Mouse (Mus musculus): ENCODE results near the gene Ltv1. TPM values are rescaled to one million over a fixed set of nuclear protein-coding genes. Genes with fewer than 3 reads are reported as not detected.

Gene Ltv1
- 56.9 and 63.2 TPM in 2 replicates for polyA plus RNA-seq (2015; fragmentation: Nextera tagmentation; extraction: Ambion mirVana)

DNA sequence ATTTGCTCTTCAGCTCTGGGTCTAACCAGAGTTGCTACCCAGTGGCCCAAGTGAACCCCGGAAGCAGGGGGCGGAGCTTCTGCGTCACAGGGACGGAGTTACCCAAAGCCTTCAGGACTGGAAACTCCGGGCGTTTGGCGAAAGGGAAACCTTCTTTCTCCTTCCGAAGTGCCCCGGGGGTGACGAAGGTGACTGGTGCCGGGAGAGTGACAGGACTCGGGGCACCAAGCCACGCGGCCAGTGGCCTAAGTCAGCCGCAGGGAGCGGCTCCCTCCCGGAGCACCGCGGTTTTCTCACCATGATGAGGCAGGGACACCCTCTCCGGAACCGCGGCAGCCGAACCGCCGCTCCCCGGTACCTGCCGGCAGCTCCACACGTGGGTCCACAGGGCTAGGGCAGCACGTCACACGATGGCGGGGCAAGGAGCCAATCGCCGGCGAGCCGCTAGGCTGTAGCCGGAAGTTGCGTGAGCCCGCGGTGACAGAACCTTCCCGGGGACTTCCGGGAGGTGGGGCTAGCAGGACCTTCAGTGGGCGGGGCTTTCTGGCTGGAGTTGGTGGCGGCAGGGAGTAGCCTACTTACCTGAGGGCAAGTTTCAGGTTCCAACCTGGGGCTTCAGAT, at the start of gene Ltv1:
Gene Ltv1, minus strand, starts transcription at position 438 of the 621 bp plus-strand sequence.
- Histone ChIP-seq H3K9ac (replicated peaks; ENCODE audit: low read length) (peak within 1 kb of the TSS; percentile 76), H3K4me1 (ENCODE audit: insufficient read depth, low read length) (peaks cover 6% of the 10 kb centered on the region; the same call in 1 of the 2 replicates), H3K9me3 (ENCODE audit: low read length) (no peaks in the 10 kb centered on the region), H3K27ac (ENCODE audit: low read length) (peak within 1 kb of the TSS; percentile 69), H3K36me3 (ENCODE audit: insufficient read depth, low read length) (peaks cover 15% of the 10 kb centered on the region), H3K27me3 (ENCODE audit: insufficient read depth, low read length) (no peaks in the 10 kb centered on the region), H3K4me3 (ENCODE audit: low read length) (peak within 1 kb of the TSS; percentile 74), H3K4me2 (replicated peaks; ENCODE audit: low read depth, low read length) (peak within 1 kb of the TSS; percentile 68)
- under 1% methylated on average over 42 of the region's 43 CpGs for WGBS
- ATAC-seq (ENCODE audit: low FRiP score, low TSS enrichment) = peak; percentile 99

DNA sequence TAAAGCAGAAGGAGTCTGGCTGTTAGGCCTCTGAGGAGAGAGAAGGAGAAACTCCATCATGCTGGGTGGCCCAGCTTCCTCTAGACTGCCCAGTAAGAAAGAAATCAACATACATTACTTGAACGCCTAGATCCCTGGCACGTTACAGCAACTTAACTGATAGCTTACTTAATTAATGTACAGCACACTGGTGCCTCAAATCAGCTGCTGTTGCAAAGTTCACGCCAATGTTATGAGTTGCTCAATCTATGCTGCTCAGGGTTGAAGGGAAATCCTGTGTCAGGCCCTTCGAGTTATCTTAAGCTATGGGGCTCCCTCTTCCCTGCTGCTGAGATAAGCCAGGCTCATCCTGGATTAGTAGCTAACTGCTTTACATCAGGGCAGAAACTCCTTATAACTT, 47.5 kb upstream of the Ltv1 start:
- Histone ChIP-seq H3K36me3 (ENCODE audit: insufficient read depth, low read length) (peaks cover 28% of the 10 kb centered on the region), H3K4me3 (ENCODE audit: low read length) (no peak overlapping the region), H3K4me2 (replicated peaks; ENCODE audit: low read depth, low read length) (no peak overlapping the region), H3K27ac (ENCODE audit: low read length) (no peak overlapping the region), H3K4me1 (ENCODE audit: insufficient read depth, low read length) (peaks cover 2% of the 10 kb centered on the region; the same call in 1 of the 2 replicates), H3K27me3 (ENCODE audit: insufficient read depth, low read length) (no peaks in the 10 kb centered on the region), H3K9ac (replicated peaks; ENCODE audit: low read length) (no peak overlapping the region), H3K9me3 (ENCODE audit: low read length) (no peaks in the 10 kb centered on the region)
- no peak for ATAC-seq (ENCODE audit: low FRiP score, low TSS enrichment)
- WGBS = 63% methylated on average over 4 of the region's 4 CpGs

DNA sequence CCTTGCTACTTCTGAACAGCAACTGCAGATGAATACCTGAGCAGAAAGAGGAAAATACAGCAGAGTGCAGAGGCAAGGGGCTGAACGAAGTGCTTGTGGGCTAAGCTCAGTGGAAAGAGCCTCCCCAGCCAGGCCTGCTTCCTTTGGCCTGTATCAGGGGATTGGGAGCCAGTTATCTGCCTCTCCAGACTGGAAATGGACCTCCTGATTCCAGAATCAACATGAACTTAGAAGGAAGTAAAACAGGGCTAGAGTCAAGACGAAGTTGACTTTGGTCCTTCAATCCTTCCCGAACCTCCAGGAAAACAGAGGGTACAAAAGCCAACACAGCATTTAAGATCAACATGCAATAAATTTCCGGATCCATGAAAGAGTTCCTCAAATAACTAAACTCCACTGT, 45.2 kb upstream of the Ltv1 start:
- no peaks in the 10 kb centered on the region for H3K9me3 ChIP-seq (ENCODE audit: low read length)
- H3K4me1 ChIP-seq (ENCODE audit: insufficient read depth, low read length) = peaks cover 12% of the 10 kb centered on the region; the same call in 1 of the 2 replicates
- H3K36me3 ChIP-seq (ENCODE audit: insufficient read depth, low read length) = peaks cover 20% of the 10 kb centered on the region
- no peaks in the 10 kb centered on the region for H3K27me3 ChIP-seq (ENCODE audit: insufficient read depth, low read length)
- H3K4me2 ChIP-seq (replicated peaks; ENCODE audit: low read depth, low read length) = no peak overlapping the region
- no peak overlapping the region for H3K4me3 ChIP-seq (ENCODE audit: low read length)
- 83% methylated on average over 4 of the region's 4 CpGs for WGBS
- ATAC-seq (ENCODE audit: low FRiP score, low TSS enrichment) = no peak
- H3K27ac ChIP-seq (ENCODE audit: low read length) = no peak overlapping the region
- no peak overlapping the region for H3K9ac ChIP-seq (replicated peaks; ENCODE audit: low read length)

DNA sequence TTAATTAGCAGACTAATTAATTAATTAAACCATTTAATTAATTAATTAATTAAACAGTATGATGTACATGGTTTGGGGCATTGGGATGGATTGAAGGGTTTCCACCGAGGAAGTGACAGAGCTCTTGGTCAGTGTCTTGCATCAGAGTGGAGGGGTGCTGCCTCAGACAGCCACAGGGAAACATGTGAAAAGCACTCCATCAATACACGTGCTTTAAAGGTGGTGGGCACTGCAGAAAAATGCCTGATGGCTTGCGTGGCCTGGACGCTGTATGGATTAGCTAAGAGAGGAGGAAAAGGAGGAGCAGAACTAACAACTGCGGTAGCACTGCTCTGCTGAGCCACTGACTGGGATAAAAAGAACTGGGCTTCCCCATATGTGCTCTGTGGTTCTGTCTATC, 43.9 kb upstream of the Ltv1 start:
- Histone ChIP-seq H3K9ac (replicated peaks; ENCODE audit: low read length) (no peak overlapping the region), H3K4me2 (replicated peaks; ENCODE audit: low read depth, low read length) (no peak overlapping the region), H3K4me1 (ENCODE audit: insufficient read depth, low read length) (peaks cover 17% of the 10 kb centered on the region; the same call in 1 of the 2 replicates), H3K27ac (ENCODE audit: low read length) (no peak overlapping the region), H3K9me3 (ENCODE audit: low read length) (no peaks in the 10 kb centered on the region), H3K36me3 (ENCODE audit: insufficient read depth, low read length) (peaks cover 20% of the 10 kb centered on the region), H3K27me3 (ENCODE audit: insufficient read depth, low read length) (no peaks in the 10 kb centered on the region), H3K4me3 (ENCODE audit: low read length) (no peak overlapping the region)
- ATAC-seq (ENCODE audit: low FRiP score, low TSS enrichment) = no peak
- 92% methylated on average over 5 of the region's 5 CpGs for WGBS

DNA sequence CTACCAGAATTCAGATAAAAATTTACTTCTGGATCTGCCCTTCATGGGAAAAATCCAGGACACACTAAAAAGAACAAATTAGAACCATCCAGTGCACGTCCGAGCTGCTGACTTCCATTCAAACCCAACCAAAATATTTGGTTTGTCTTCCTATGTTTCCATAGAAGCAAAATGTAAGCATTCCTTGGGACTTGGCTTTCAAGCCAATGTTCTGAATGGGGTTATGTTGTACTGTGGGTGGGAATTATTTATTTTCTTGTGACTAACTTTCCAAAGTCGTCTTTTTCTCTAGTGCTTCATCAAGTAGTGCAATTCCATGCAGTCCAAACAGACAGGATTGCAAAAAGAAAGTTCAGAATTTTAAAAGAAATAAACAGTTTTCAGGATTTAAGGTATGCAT, 41.5 kb upstream of the Ltv1 start:
- Histone ChIP-seq H3K27ac (ENCODE audit: low read length) (no peak overlapping the region), H3K36me3 (ENCODE audit: insufficient read depth, low read length) (peaks cover 22% of the 10 kb centered on the region), H3K4me2 (replicated peaks; ENCODE audit: low read depth, low read length) (no peak overlapping the region), H3K9ac (replicated peaks; ENCODE audit: low read length) (no peak overlapping the region), H3K9me3 (ENCODE audit: low read length) (no peaks in the 10 kb centered on the region), H3K4me3 (ENCODE audit: low read length) (no peak overlapping the region), H3K27me3 (ENCODE audit: insufficient read depth, low read length) (no peaks in the 10 kb centered on the region), H3K4me1 (ENCODE audit: insufficient read depth, low read length) (peaks cover 15% of the 10 kb centered on the region; the same call in 1 of the 2 replicates)
- no peak for ATAC-seq (ENCODE audit: low FRiP score, low TSS enrichment)
- WGBS = 53% methylated on average over 3 of the region's 3 CpGs

DNA sequence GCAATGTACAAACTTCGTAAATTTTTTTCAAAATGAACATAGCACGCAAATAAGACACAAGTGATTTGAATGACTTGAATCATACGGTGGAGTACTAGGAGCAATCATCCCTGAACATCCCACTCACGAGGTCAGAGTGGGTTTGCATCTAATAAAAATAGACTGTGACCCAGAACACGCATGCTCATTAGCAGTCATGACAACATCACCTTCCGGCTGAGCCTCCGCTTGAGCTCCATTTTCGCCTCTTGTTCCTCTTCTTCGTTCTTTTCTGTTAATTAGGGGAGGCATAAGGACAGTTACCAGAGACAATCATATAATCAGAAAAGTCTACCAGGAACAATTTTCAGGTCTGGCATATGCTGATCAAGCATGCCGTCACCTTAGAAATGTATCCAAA, 41.0 kb upstream of the Ltv1 start:
- H3K4me1 ChIP-seq (ENCODE audit: insufficient read depth, low read length) = peaks cover 15% of the 10 kb centered on the region; the same call in 1 of the 2 replicates
- H3K4me3 ChIP-seq (ENCODE audit: low read length) = no peak overlapping the region
- ATAC-seq (ENCODE audit: low FRiP score, low TSS enrichment) = no peak
- no peak overlapping the region for H3K4me2 ChIP-seq (replicated peaks; ENCODE audit: low read depth, low read length)
- H3K27me3 ChIP-seq (ENCODE audit: insufficient read depth, low read length) = no peaks in the 10 kb centered on the region
- 57% methylated on average over 10 of the region's 10 CpGs for WGBS
- no peak overlapping the region for H3K9ac ChIP-seq (replicated peaks; ENCODE audit: low read length)
- no peaks in the 10 kb centered on the region for H3K9me3 ChIP-seq (ENCODE audit: low read length)
- H3K27ac ChIP-seq (ENCODE audit: low read length) = no peak overlapping the region
- H3K36me3 ChIP-seq (ENCODE audit: insufficient read depth, low read length) = peaks cover 19% of the 10 kb centered on the region

DNA sequence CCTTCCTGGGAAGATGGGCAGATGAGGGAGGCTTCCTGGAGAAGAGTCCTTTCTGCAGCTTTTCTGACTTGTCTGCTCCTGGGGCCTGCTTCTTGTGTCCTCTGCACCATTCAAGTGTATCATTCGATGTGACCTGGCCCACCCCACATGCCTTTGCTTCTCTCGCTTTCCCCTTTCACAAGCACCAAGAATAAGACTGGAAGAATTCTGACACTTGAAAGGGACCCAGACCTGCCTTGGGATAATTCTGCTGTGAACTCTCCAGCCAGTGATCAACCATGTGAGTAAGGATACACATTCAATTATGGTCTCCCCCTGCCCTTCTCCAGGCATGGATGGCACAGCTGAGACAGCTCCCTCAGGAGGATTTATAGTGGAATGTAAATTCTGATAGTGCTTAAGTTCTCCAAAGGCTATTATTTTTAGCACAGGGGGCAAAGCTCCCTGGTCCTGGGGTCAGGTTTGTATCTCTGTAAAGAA, 40.2 kb upstream of the Ltv1 start:
- peak; percentile 86 for ATAC-seq (ENCODE audit: low FRiP score, low TSS enrichment)
- Histone ChIP-seq H3K36me3 (ENCODE audit: insufficient read depth, low read length) (peaks cover 12% of the 10 kb centered on the region), H3K4me1 (ENCODE audit: insufficient read depth, low read length) (peaks cover 15% of the 10 kb centered on the region; the same call in 1 of the 2 replicates), H3K9me3 (ENCODE audit: low read length) (no peaks in the 10 kb centered on the region), H3K9ac (replicated peaks; ENCODE audit: low read length) (no peak overlapping the region), H3K4me3 (ENCODE audit: low read length) (no peak overlapping the region), H3K4me2 (replicated peaks; ENCODE audit: low read depth, low read length) (no peak overlapping the region), H3K27me3 (ENCODE audit: insufficient read depth, low read length) (no peaks in the 10 kb centered on the region), H3K27ac (ENCODE audit: low read length) (peak overlapping the region; percentile 34; the same call in 1 of the 2 replicates)
- 27% methylated on average over 2 of the region's 2 CpGs for WGBS

DNA sequence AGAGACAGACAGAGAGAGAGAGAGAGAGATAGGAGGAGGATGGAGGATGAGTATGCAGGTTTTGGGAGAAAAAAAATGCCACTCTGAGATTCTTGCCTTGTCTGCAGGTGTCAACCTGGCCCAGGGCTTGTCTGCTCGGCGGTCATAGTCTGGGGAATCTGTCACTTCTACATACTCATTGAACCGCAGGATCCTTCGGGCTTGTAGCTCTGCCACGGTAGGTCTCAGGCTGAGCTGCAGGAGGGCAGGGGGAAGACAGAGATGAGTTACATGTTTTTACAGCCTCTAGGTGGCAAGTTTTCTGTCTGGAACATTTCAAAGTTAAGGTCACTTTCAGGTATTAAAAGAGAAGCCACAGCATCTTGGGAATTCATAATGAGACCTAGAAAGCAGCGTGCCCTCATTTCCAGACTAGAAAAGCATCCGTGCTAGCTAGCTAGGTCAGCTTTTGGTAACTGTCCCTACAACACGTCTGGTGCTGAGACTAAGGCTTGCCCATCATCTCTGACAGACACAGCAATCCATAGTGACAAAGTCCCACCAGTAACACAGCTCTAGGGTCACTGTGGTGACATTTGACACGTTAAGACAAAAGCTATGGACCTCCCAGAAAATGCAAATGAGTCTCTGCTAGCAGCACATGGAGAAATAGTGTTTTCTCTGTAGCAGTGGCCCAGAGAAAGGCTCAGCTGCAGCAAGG, 39.6 kb upstream of the Ltv1 start:
- H3K36me3 ChIP-seq (ENCODE audit: insufficient read depth, low read length) = peaks cover 14% of the 10 kb centered on the region
- ATAC-seq (ENCODE audit: low FRiP score, low TSS enrichment) = 0 out of 2 replicates have a peak, but pooled peaks have one; percentile 61
- no peak overlapping the region for H3K4me2 ChIP-seq (replicated peaks; ENCODE audit: low read depth, low read length)
- 42% methylated on average over 9 of the region's 9 CpGs for WGBS
- H3K27ac ChIP-seq (ENCODE audit: low read length) = peak overlapping the region; percentile 20; the same call in 1 of the 2 replicates
- H3K27me3 ChIP-seq (ENCODE audit: insufficient read depth, low read length) = no peaks in the 10 kb centered on the region
- H3K9ac ChIP-seq (replicated peaks; ENCODE audit: low read length) = no peak overlapping the region
- peaks cover 15% of the 10 kb centered on the region; the same call in 1 of the 2 replicates for H3K4me1 ChIP-seq (ENCODE audit: insufficient read depth, low read length)
- H3K9me3 ChIP-seq (ENCODE audit: low read length) = no peaks in the 10 kb centered on the region
- no peak overlapping the region for H3K4me3 ChIP-seq (ENCODE audit: low read length)

DNA sequence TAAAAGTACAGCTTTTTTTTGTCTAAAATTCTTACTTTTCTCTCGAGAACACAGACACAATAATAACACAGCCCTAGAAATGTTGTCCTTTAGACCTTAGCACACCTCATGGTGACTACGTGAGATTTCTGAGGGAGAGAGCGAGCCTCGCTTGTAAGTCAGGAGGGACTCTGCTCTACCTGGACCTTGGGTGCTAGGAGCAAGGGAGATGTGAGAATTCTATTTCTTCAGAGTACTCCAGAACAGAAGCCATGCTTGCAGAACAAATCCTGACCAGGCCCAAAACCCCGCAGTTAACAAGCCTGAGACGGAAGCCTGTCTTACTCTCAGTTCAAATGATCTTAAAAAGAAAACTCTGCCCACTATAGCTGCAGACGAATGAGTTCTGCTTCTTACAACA, 37.7 kb upstream of the Ltv1 start:
- H3K36me3 ChIP-seq (ENCODE audit: insufficient read depth, low read length) = peaks cover 15% of the 10 kb centered on the region
- ATAC-seq (ENCODE audit: low FRiP score, low TSS enrichment) = no peak
- 91% methylated on average over 7 of the region's 7 CpGs for WGBS

More for the DNA sequence above, 37.7 kb upstream of the Ltv1 start:
- H3K9ac ChIP-seq (replicated peaks; ENCODE audit: low read length) = no peak overlapping the region
- no peaks in the 10 kb centered on the region for H3K27me3 ChIP-seq (ENCODE audit: insufficient read depth, low read length)
- H3K4me1 ChIP-seq (ENCODE audit: insufficient read depth, low read length) = peaks cover 15% of the 10 kb centered on the region; the same call in 1 of the 2 replicates
- H3K9me3 ChIP-seq (ENCODE audit: low read length) = no peaks in the 10 kb centered on the region
- H3K4me2 ChIP-seq (replicated peaks; ENCODE audit: low read depth, low read length) = no peak overlapping the region
- H3K4me3 ChIP-seq (ENCODE audit: low read length) = no peak overlapping the region
- no peak overlapping the region for H3K27ac ChIP-seq (ENCODE audit: low read length)

Data from kidney, embryonic 16.5 days (tissue).